Mouse (Mus musculus): Measurements from ENCODE around the gene Zdhhc22. TPM values are rescaled to one million over a fixed set of nuclear protein-coding genes. Genes with fewer than 3 reads are reported as not detected.

Gene Zdhhc22
- polyA plus RNA-seq, 1 experiment from 2014 or later: 0.82 TPM

GRCm38 (mm10) chr12:87000840-87001176 is 10.6 kb upstream of the Zdhhc22 start:
- H3K9me3 ChIP-seq (ENCODE audit: control insufficient read depth, low read length): no peaks in the 10 kb centered on the region
- DNase-seq (ENCODE audit: low spot score) (no peak), ATAC-seq (ENCODE audit: low FRiP score) (peak; percentile 43; the same call in 1 of the 2 replicates)
- H3K4me3 ChIP-seq (ENCODE audit: low read depth, low read length): no peak overlapping the region
- H3K4me2 ChIP-seq (replicated peaks; ENCODE audit: low read depth, low read length): no peak overlapping the region
- H3K27me3 ChIP-seq (ENCODE audit: control insufficient read depth, insufficient read depth, low read length): no peaks in the 10 kb centered on the region
- WGBS: 43% methylated on average over 6 of the region's 6 CpGs
- H3K4me1 ChIP-seq (replicated peaks; ENCODE audit: control insufficient read depth, insufficient read depth, low read length): no peaks in the 10 kb centered on the region
- no peak overlapping the region for H3K9ac ChIP-seq (ENCODE audit: low read depth, low read length)
- H3K27ac ChIP-seq (ENCODE audit: low read depth, low read length): no peak overlapping the region
- no peaks in the 10 kb centered on the region for H3K36me3 ChIP-seq (ENCODE audit: control insufficient read depth, insufficient read depth, low read length)

GRCm38 (mm10) chr12:87000151-87000839 is 10.1 kb upstream of the Zdhhc22 start:
- H3K9ac ChIP-seq (ENCODE audit: low read depth, low read length): no peak overlapping the region
- no peak overlapping the region for H3K4me2 ChIP-seq (replicated peaks; ENCODE audit: low read depth, low read length)
- H3K27me3 ChIP-seq (ENCODE audit: control insufficient read depth, insufficient read depth, low read length): no peaks in the 10 kb centered on the region
- ATAC-seq (ENCODE audit: low FRiP score) (peak; percentile 10; the same call in 1 of the 2 replicates), DNase-seq (ENCODE audit: low spot score) (peak; percentile 62)
- H3K4me1 ChIP-seq (replicated peaks; ENCODE audit: control insufficient read depth, insufficient read depth, low read length): no peaks in the 10 kb centered on the region
- no peaks in the 10 kb centered on the region for H3K9me3 ChIP-seq (ENCODE audit: control insufficient read depth, low read length)
- 71% methylated on average over 5 of the region's 5 CpGs for WGBS
- H3K4me3 ChIP-seq (ENCODE audit: low read depth, low read length): no peak overlapping the region
- no peak overlapping the region for H3K27ac ChIP-seq (ENCODE audit: low read depth, low read length)
- H3K36me3 ChIP-seq (ENCODE audit: control insufficient read depth, insufficient read depth, low read length): no peaks in the 10 kb centered on the region

GRCm38 (mm10) chr12:86999283-86999820 is 9.1 kb upstream of the Zdhhc22 start:
- Histone ChIP-seq H3K36me3 (ENCODE audit: control insufficient read depth, insufficient read depth, low read length) (no peaks in the 10 kb centered on the region), H3K9ac (ENCODE audit: low read depth, low read length) (no peak overlapping the region), H3K27ac (ENCODE audit: low read depth, low read length) (no peak overlapping the region), H3K27me3 (ENCODE audit: control insufficient read depth, insufficient read depth, low read length) (no peaks in the 10 kb centered on the region), H3K4me3 (ENCODE audit: low read depth, low read length) (no peak overlapping the region), H3K9me3 (ENCODE audit: control insufficient read depth, low read length) (no peaks in the 10 kb centered on the region), H3K4me2 (replicated peaks; ENCODE audit: low read depth, low read length) (no peak overlapping the region), H3K4me1 (replicated peaks; ENCODE audit: control insufficient read depth, insufficient read depth, low read length) (no peaks in the 10 kb centered on the region)
- 78% methylated on average over 10 of the region's 10 CpGs for WGBS
- ATAC-seq (ENCODE audit: low FRiP score) (no peak), DNase-seq (ENCODE audit: low spot score) (no peak)

- Histone ChIP-seq H3K4me1 (replicated peaks; ENCODE audit: control insufficient read depth, insufficient read depth, low read length) (no peaks in the 10 kb centered on the region), H3K27ac (ENCODE audit: low read depth, low read length) (no peak overlapping the region), H3K27me3 (ENCODE audit: control insufficient read depth, insufficient read depth, low read length) (no peaks in the 10 kb centered on the region), H3K4me2 (replicated peaks; ENCODE audit: low read depth, low read length) (no peak overlapping the region), H3K4me3 (ENCODE audit: low read depth, low read length) (no peak overlapping the region), H3K9me3 (ENCODE audit: control insufficient read depth, low read length) (no peaks in the 10 kb centered on the region), H3K36me3 (ENCODE audit: control insufficient read depth, insufficient read depth, low read length) (no peaks in the 10 kb centered on the region), H3K9ac (ENCODE audit: low read depth, low read length) (no peak overlapping the region)
- ATAC-seq (ENCODE audit: low FRiP score): no peak
- DNase-seq (ENCODE audit: low spot score): no peak
- WGBS: 88% methylated on average over 4 of the region's 4 CpGs
Measured at GRCm38 (mm10) chr12:86998699-86999098, 8.5 kb upstream of the Zdhhc22 start.

GRCm38 (mm10) chr12:86995931-86996330 is 5.7 kb upstream of the Zdhhc22 start:
- peaks cover 5% of the 10 kb centered on the region for H3K27me3 ChIP-seq (ENCODE audit: control insufficient read depth, insufficient read depth, low read length)
- no peak overlapping the region for H3K9ac ChIP-seq (ENCODE audit: low read depth, low read length)
- no peak overlapping the region for H3K4me2 ChIP-seq (replicated peaks; ENCODE audit: low read depth, low read length)
- H3K27ac ChIP-seq (ENCODE audit: low read depth, low read length): no peak overlapping the region
- no peak for DNase-seq (ENCODE audit: low spot score)
- no peaks in the 10 kb centered on the region for H3K4me1 ChIP-seq (replicated peaks; ENCODE audit: control insufficient read depth, insufficient read depth, low read length)
- no peak for ATAC-seq (ENCODE audit: low FRiP score)
- WGBS: 79% methylated on average over 6 of the region's 6 CpGs
- no peaks in the 10 kb centered on the region for H3K36me3 ChIP-seq (ENCODE audit: control insufficient read depth, insufficient read depth, low read length)
- H3K4me3 ChIP-seq (ENCODE audit: low read depth, low read length): no peak overlapping the region
- no peaks in the 10 kb centered on the region for H3K9me3 ChIP-seq (ENCODE audit: control insufficient read depth, low read length)

GRCm38 (mm10) chr12:86994776-86995175 is 4.5 kb upstream of the Zdhhc22 start:
- H3K4me2 ChIP-seq (replicated peaks; ENCODE audit: low read depth, low read length): no peak overlapping the region
- no peak overlapping the region for H3K9ac ChIP-seq (ENCODE audit: low read depth, low read length)
- no peaks in the 10 kb centered on the region for H3K36me3 ChIP-seq (ENCODE audit: control insufficient read depth, insufficient read depth, low read length)
- DNase-seq (ENCODE audit: low spot score): no peak
- H3K9me3 ChIP-seq (ENCODE audit: control insufficient read depth, low read length): no peaks in the 10 kb centered on the region
- peaks cover 15% of the 10 kb centered on the region for H3K27me3 ChIP-seq (ENCODE audit: control insufficient read depth, insufficient read depth, low read length)
- H3K27ac ChIP-seq (ENCODE audit: low read depth, low read length): no peak overlapping the region
- no peak overlapping the region for H3K4me3 ChIP-seq (ENCODE audit: low read depth, low read length)
- WGBS: 47% methylated on average over 3 of the region's 3 CpGs
- ATAC-seq (ENCODE audit: low FRiP score): no peak
- peaks cover 4% of the 10 kb centered on the region for H3K4me1 ChIP-seq (replicated peaks; ENCODE audit: control insufficient read depth, insufficient read depth, low read length)

GRCm38 (mm10) chr12:86994166-86994565 is 3.9 kb upstream of the Zdhhc22 start:
- Histone ChIP-seq H3K4me3 (ENCODE audit: low read depth, low read length) (no peak overlapping the region), H3K27ac (ENCODE audit: low read depth, low read length) (no peak overlapping the region), H3K36me3 (ENCODE audit: control insufficient read depth, insufficient read depth, low read length) (no peaks in the 10 kb centered on the region), H3K4me1 (replicated peaks; ENCODE audit: control insufficient read depth, insufficient read depth, low read length) (peaks cover 6% of the 10 kb centered on the region), H3K27me3 (ENCODE audit: control insufficient read depth, insufficient read depth, low read length) (peaks cover 20% of the 10 kb centered on the region), H3K9me3 (ENCODE audit: control insufficient read depth, low read length) (no peaks in the 10 kb centered on the region), H3K4me2 (replicated peaks; ENCODE audit: low read depth, low read length) (no peak overlapping the region), H3K9ac (ENCODE audit: low read depth, low read length) (no peak overlapping the region)
- 31% methylated on average over 4 of the region's 4 CpGs for WGBS
- peak; percentile 35 for DNase-seq (ENCODE audit: low spot score)
- ATAC-seq (ENCODE audit: low FRiP score): no peak

- Histone ChIP-seq H3K4me3 (ENCODE audit: low read depth, low read length) (peak overlapping the region; percentile 53), H3K4me2 (replicated peaks; ENCODE audit: low read depth, low read length) (peak overlapping the region; percentile 82), H3K4me1 (replicated peaks; ENCODE audit: control insufficient read depth, insufficient read depth, low read length) (peaks cover 6% of the 10 kb centered on the region), H3K9ac (ENCODE audit: low read depth, low read length) (peak overlapping the region; percentile 70; the same call in 1 of the 2 replicates), H3K9me3 (ENCODE audit: control insufficient read depth, low read length) (no peaks in the 10 kb centered on the region), H3K27ac (ENCODE audit: low read depth, low read length) (no peak overlapping the region), H3K36me3 (ENCODE audit: control insufficient read depth, insufficient read depth, low read length) (no peaks in the 10 kb centered on the region), H3K27me3 (ENCODE audit: control insufficient read depth, insufficient read depth, low read length) (peaks cover 41% of the 10 kb centered on the region)
- DNase-seq (ENCODE audit: low spot score) (no peak), ATAC-seq (ENCODE audit: low FRiP score) (no peak)
- WGBS: 42% methylated on average over 2 of the region's 2 CpGs
Measured at GRCm38 (mm10) chr12:86990755-86991110, 503 bp upstream of the Zdhhc22 start.

GRCm38 (mm10) chr12:86989378-86989777 is 852 bp downstream of the Zdhhc22 start:
- Histone ChIP-seq H3K4me2 (replicated peaks; ENCODE audit: low read depth, low read length) (peak overlapping the region; percentile 82), H3K4me3 (ENCODE audit: low read depth, low read length) (peak overlapping the region; percentile 53; the same call in 1 of the 2 replicates), H3K27ac (ENCODE audit: low read depth, low read length) (no peak overlapping the region), H3K4me1 (replicated peaks; ENCODE audit: control insufficient read depth, insufficient read depth, low read length) (peaks cover 6% of the 10 kb centered on the region), H3K36me3 (ENCODE audit: control insufficient read depth, insufficient read depth, low read length) (no peaks in the 10 kb centered on the region), H3K9me3 (ENCODE audit: control insufficient read depth, low read length) (no peaks in the 10 kb centered on the region), H3K9ac (ENCODE audit: low read depth, low read length) (peak overlapping the region; percentile 70; the same call in 1 of the 2 replicates), H3K27me3 (ENCODE audit: control insufficient read depth, insufficient read depth, low read length) (peaks cover 46% of the 10 kb centered on the region)
- DNase-seq (ENCODE audit: low spot score): no peak
- WGBS: 4% methylated on average over 15 of the region's 15 CpGs
- peak; percentile 15; the same call in 1 of the 2 replicates for ATAC-seq (ENCODE audit: low FRiP score)
